Mouse (Mus musculus): Measurements from ENCODE around the gene Ltbp1.

The Ltbp1 gene

GRCm38 (mm10) chr17:75235781-75236180 is 230.4 kb downstream of the Ltbp1 start:
- DNase-seq (ENCODE audit: extremely low read depth, low read depth): no peak

- no peak for DNase-seq (ENCODE audit: extremely low read depth, low read depth)
Observed at GRCm38 (mm10) chr17:75236543-75236942, 231.2 kb downstream of the Ltbp1 start.

- DNase-seq (ENCODE audit: extremely low read depth, low read depth): no peak
Observed at GRCm38 (mm10) chr17:75237456-75237855, 232.1 kb downstream of the Ltbp1 start.

GRCm38 (mm10) chr17:75238655-75239054 is 233.3 kb downstream of the Ltbp1 start:
- DNase-seq (ENCODE audit: extremely low read depth, low read depth): no peak

- DNase-seq (ENCODE audit: extremely low read depth, low read depth): no peak
Observed at GRCm38 (mm10) chr17:75239545-75239944, 234.2 kb downstream of the Ltbp1 start.

- DNase-seq (ENCODE audit: extremely low read depth, low read depth): no peak
Observed at GRCm38 (mm10) chr17:75242086-75242485, 236.7 kb downstream of the Ltbp1 start.

- DNase-seq (ENCODE audit: extremely low read depth, low read depth): no peak
Observed at GRCm38 (mm10) chr17:75243221-75243620, 237.9 kb downstream of the Ltbp1 start.

GRCm38 (mm10) chr17:75244148-75244547 is 238.8 kb downstream of the Ltbp1 start:
- DNase-seq (ENCODE audit: extremely low read depth, low read depth): no peak

GRCm38 (mm10) chr17:75245085-75245484 is 239.7 kb downstream of the Ltbp1 start:
- DNase-seq (ENCODE audit: extremely low read depth, low read depth): no peak

- DNase-seq (ENCODE audit: extremely low read depth, low read depth): no peak
Observed at GRCm38 (mm10) chr17:75248632-75249031, 243.3 kb downstream of the Ltbp1 start.

- DNase-seq (ENCODE audit: extremely low read depth, low read depth): no peak
Observed at GRCm38 (mm10) chr17:75250571-75250970, 245.2 kb downstream of the Ltbp1 start.

- DNase-seq (ENCODE audit: extremely low read depth, low read depth): no peak
Observed at GRCm38 (mm10) chr17:75251094-75251493, 245.7 kb downstream of the Ltbp1 start.

- DNase-seq (ENCODE audit: extremely low read depth, low read depth): no peak
Observed at GRCm38 (mm10) chr17:75252540-75252939, 247.2 kb downstream of the Ltbp1 start.

GRCm38 (mm10) chr17:75254909-75255308 is 249.5 kb downstream of the Ltbp1 start:
- no peak for DNase-seq (ENCODE audit: extremely low read depth, low read depth)

GRCm38 (mm10) chr17:75255967-75256366 is 250.6 kb downstream of the Ltbp1 start:
- DNase-seq (ENCODE audit: extremely low read depth, low read depth): no peak

GRCm38 (mm10) chr17:75258427-75258826 is 253.1 kb downstream of the Ltbp1 start:
- no peak for DNase-seq (ENCODE audit: extremely low read depth, low read depth)

- no peak for DNase-seq (ENCODE audit: extremely low read depth, low read depth)
Observed at GRCm38 (mm10) chr17:75263336-75263990, 258.1 kb downstream of the Ltbp1 start.

- DNase-seq (ENCODE audit: extremely low read depth, low read depth): no peak
Observed at GRCm38 (mm10) chr17:75268506-75268905, 263.1 kb downstream of the Ltbp1 start.

GRCm38 (mm10) chr17:75272446-75272845 is 267.1 kb downstream of the Ltbp1 start:
- no peak for DNase-seq (ENCODE audit: extremely low read depth, low read depth)

- no peak for DNase-seq (ENCODE audit: extremely low read depth, low read depth)
Observed at GRCm38 (mm10) chr17:75273272-75273671, 267.9 kb downstream of the Ltbp1 start.

GRCm38 (mm10) chr17:75275302-75275701 is 269.9 kb downstream of the Ltbp1 start:
- no peak for DNase-seq (ENCODE audit: extremely low read depth, low read depth)

GRCm38 (mm10) chr17:75278106-75278505 is 272.7 kb downstream of the Ltbp1 start:
- no peak for DNase-seq (ENCODE audit: extremely low read depth, low read depth)

- DNase-seq (ENCODE audit: extremely low read depth, low read depth): no peak
Observed at GRCm38 (mm10) chr17:75278561-75278960, 273.2 kb downstream of the Ltbp1 start.

- DNase-seq (ENCODE audit: extremely low read depth, low read depth): no peak
Observed at GRCm38 (mm10) chr17:75281345-75281744, 276.0 kb downstream of the Ltbp1 start.
